Mouse (Mus musculus) MEL (cell line): ENCODE data around the gene Clstn3. TPM values are rescaled to one million over a fixed set of nuclear protein-coding genes. Genes with fewer than 3 reads are reported as not detected.
A peak's percentile ranks its signal among the peaks of the same experiment; 100 is the strongest.

Experiments used
- DNase-seq: peaks from one replicate; pipeline ENCODE4 v3.0.0; 2011; ENCODE audit warnings: low read depth, low spot score
- H3K27ac ChIP-seq: 2 replicates; pipeline ENCODE4 v1.5.1; 2012; ENCODE audit warnings: low read depth, mild to moderate bottlenecking, control low read depth, low read length, moderate library complexity; ENCODE audit not compliant: control insufficient read depth
- H3K27me3 ChIP-seq, 2 experiments: fragments of 150-350 bp in 1 of 2; sonication (generic) in 1 of 2; 2 replicates each; pipeline ENCODE4 v1.6.1; 2012; ENCODE audit warnings: low read length in 2 of 2, mild to moderate bottlenecking in 2 of 2, improper control_type of control experiment in 1 of 2, moderate library complexity in 1 of 2; ENCODE audit not compliant: insufficient read depth in 2 of 2, control insufficient read depth in 1 of 2
- H3K36me3 ChIP-seq, 2 experiments: 2 replicates each; pipeline ENCODE4 v1.6.1; 2012 to 2014; ENCODE audit warnings: low read length in 2 of 2, improper control_type of control experiment in 1 of 2, inconsistent platforms in 1 of 2, mild to moderate bottlenecking in 1 of 2; ENCODE audit not compliant: insufficient read depth in 2 of 2, control insufficient read depth in 1 of 2
- H3K4me1 ChIP-seq, 2 experiments: fragments of 150-350 bp in 1 of 2; sonication (generic) in 1 of 2; 2 replicates each; pipeline ENCODE4 v1.6.1; 2012; ENCODE audit warnings: low read length in 2 of 2, improper control_type of control experiment in 1 of 2, mild to moderate bottlenecking in 1 of 2; ENCODE audit not compliant: insufficient read depth in 2 of 2, control insufficient read depth in 1 of 2
- H3K4me3 ChIP-seq, 2 experiments: fragments of 150-350 bp in 1 of 2; sonication (generic) in 1 of 2; 2 replicates each; pipeline ENCODE4 v1.5.1; 2012; ENCODE audit warnings: low read depth in 2 of 2, low read length in 2 of 2, mild to moderate bottlenecking in 2 of 2, moderate library complexity in 2 of 2, control low read depth in 1 of 2, improper control_type of control experiment in 1 of 2; ENCODE audit not compliant: control insufficient read depth in 1 of 2, insufficient read depth in 1 of 2
- H3K79me2 ChIP-seq: 2 replicates; pipeline ENCODE4 v1.6.1; 2012; ENCODE audit warnings: mild to moderate bottlenecking, low read length, moderate library complexity; ENCODE audit not compliant: control insufficient read depth, poor library complexity, insufficient read depth
- H3K9ac ChIP-seq: 2 replicates; pipeline ENCODE4 v1.6.1; 2012; ENCODE audit warnings: low read depth, mild to moderate bottlenecking, control low read depth, low read length, moderate library complexity; ENCODE audit not compliant: control insufficient read depth, poor library complexity, severe bottlenecking
- H3K9me3 ChIP-seq: fragments of 150-350 bp; sonication (generic); replicated peaks from 2 replicates; pipeline ENCODE4 v1.6.1; 2012; ENCODE audit warnings: mild to moderate bottlenecking, low read length, improper control_type of control experiment, moderate library complexity; ENCODE audit not compliant: insufficient read depth
- BHLHE40 ChIP-seq: IDR thresholded peaks from 2 replicates; pipeline ENCODE4 v1.6.1; 2012; ENCODE audit warnings: low read depth, mild to moderate bottlenecking, inconsistent platforms, low read length, improper control_type of control experiment, borderline replicate concordance
- CHD1 ChIP-seq: IDR thresholded peaks from 2 replicates; pipeline ENCODE4 v1.6.1; 2012; ENCODE audit warnings: low read depth, mild to moderate bottlenecking, inconsistent platforms, low read length, improper control_type of control experiment
- CHD2 ChIP-seq: IDR thresholded peaks from 2 replicates; pipeline ENCODE4 v1.6.1; 2011; ENCODE audit warnings: low read length, improper control_type of control experiment
- CTCF ChIP-seq, 3 experiments: IDR thresholded peaks in 2 of 3; conservative IDR thresholded peaks in 1 of 3; 2 replicates each; pipeline ENCODE4 v1.5.1; 2011 to 2012; ENCODE audit warnings: low read length in 3 of 3, low read depth in 2 of 3, mild to moderate bottlenecking in 2 of 3, improper control_type of control experiment in 1 of 3, inconsistent platforms in 1 of 3, mixed read lengths in 1 of 3, moderate library complexity in 1 of 3; ENCODE audit not compliant: control insufficient read depth in 1 of 3, insufficient read depth in 1 of 3, poor library complexity in 1 of 3, severe bottlenecking in 1 of 3
- E2F4 ChIP-seq: IDR thresholded peaks from 2 replicates; pipeline ENCODE4 v1.6.1; 2011; ENCODE audit warnings: low read depth, low read length, improper control_type of control experiment, borderline replicate concordance
- ELF1 ChIP-seq: IDR thresholded peaks from 2 replicates; pipeline ENCODE4 v1.6.1; 2014; ENCODE audit warnings: low read depth, mild to moderate bottlenecking, inconsistent platforms, low read length, improper control_type of control experiment, moderate library complexity
- EP300 ChIP-seq, 2 experiments: IDR thresholded peaks; 2 replicates each; pipeline ENCODE4 v1.6.1; 2011; ENCODE audit warnings: improper control_type of control experiment in 2 of 2, low read length in 2 of 2, low read depth in 1 of 2, mild to moderate bottlenecking in 1 of 2
- ETS1 ChIP-seq: IDR thresholded peaks from 2 replicates; pipeline ENCODE4 v1.6.1; 2012; ENCODE audit warnings: low read depth, mild to moderate bottlenecking, inconsistent platforms, low read length, improper control_type of control experiment, moderate library complexity
- GABPA ChIP-seq: IDR thresholded peaks from 2 replicates; pipeline ENCODE4 v1.6.1; 2012; ENCODE audit warnings: low read depth, mild to moderate bottlenecking, inconsistent platforms, low read length, improper control_type of control experiment, moderate library complexity
- GATA1 ChIP-seq: IDR thresholded peaks from 2 replicates; pipeline ENCODE4 v1.6.1; 2011; ENCODE audit warnings: low read depth, low read length, improper control_type of control experiment
- HCFC1 ChIP-seq: IDR thresholded peaks from 2 replicates; pipeline ENCODE4 v1.6.1; 2012; ENCODE audit warnings: low read depth, mild to moderate bottlenecking, inconsistent platforms, low read length, improper control_type of control experiment, moderate library complexity
- KAT2A ChIP-seq: conservative IDR thresholded peaks from 2 replicates; pipeline ENCODE4 v1.6.1; 2012; ENCODE audit warnings: low read depth, low read length, improper control_type of control experiment, inconsistent platforms
- MAFK ChIP-seq: IDR thresholded peaks from 2 replicates; pipeline ENCODE4 v1.6.1; 2011; ENCODE audit warnings: low read depth, mild to moderate bottlenecking, low read length, improper control_type of control experiment, borderline replicate concordance
- MAX ChIP-seq: IDR thresholded peaks from 2 replicates; pipeline ENCODE4 v1.6.1; 2011; ENCODE audit warnings: low read length, improper control_type of control experiment
- MAZ ChIP-seq: IDR thresholded peaks from 2 replicates; pipeline ENCODE4 v1.6.1; 2012; ENCODE audit warnings: low read depth, mild to moderate bottlenecking, inconsistent platforms, low read length, improper control_type of control experiment
- MEF2A ChIP-seq: IDR thresholded peaks from 2 replicates; pipeline ENCODE4 v1.6.1; 2014; ENCODE audit warnings: low read depth, mild to moderate bottlenecking, inconsistent platforms, low read length, improper control_type of control experiment; ENCODE audit not compliant: poor library complexity, insufficient replicate concordance, severe bottlenecking; ENCODE audit errors: extremely low read depth
- MXI1 ChIP-seq: IDR thresholded peaks from 2 replicates; pipeline ENCODE4 v1.6.1; 2011; ENCODE audit warnings: mild to moderate bottlenecking, low read depth, low read length, improper control_type of control experiment
- MYB ChIP-seq: IDR thresholded peaks from 2 replicates; pipeline ENCODE4 v1.6.1; 2011; ENCODE audit warnings: mild to moderate bottlenecking, low read depth, low read length, improper control_type of control experiment
- MYC ChIP-seq: IDR thresholded peaks from 2 replicates; pipeline ENCODE4 v1.6.1; 2011; ENCODE audit warnings: low read depth, mild to moderate bottlenecking, low read length, improper control_type of control experiment, moderate library complexity
- NELFE ChIP-seq: IDR thresholded peaks from 2 replicates; pipeline ENCODE4 v1.6.1; 2011; ENCODE audit warnings: low read depth, low read length, improper control_type of control experiment
- NRF1 ChIP-seq: IDR thresholded peaks from 2 replicates; pipeline ENCODE4 v1.6.1; 2014; ENCODE audit warnings: low read depth, mild to moderate bottlenecking, inconsistent platforms, low read length, improper control_type of control experiment, moderate library complexity; ENCODE audit not compliant: poor library complexity, insufficient read depth, severe bottlenecking
- POLR2A ChIP-seq, 2 experiments: IDR thresholded peaks; 2 replicates each; pipeline ENCODE4 v1.6.1; 2011 to 2012; ENCODE audit warnings: low read length in 2 of 2, mild to moderate bottlenecking in 2 of 2, control low read depth in 1 of 2, improper control_type of control experiment in 1 of 2, low read depth in 1 of 2, moderate library complexity in 1 of 2; ENCODE audit not compliant: control insufficient read depth in 1 of 2, insufficient read depth in 1 of 2, poor library complexity in 1 of 2
- POLR2AphosphoS5 ChIP-seq: IDR thresholded peaks from 2 replicates; pipeline ENCODE4 v1.6.1; 2012; ENCODE audit warnings: low read depth, borderline replicate concordance, mild to moderate bottlenecking, inconsistent platforms, low read length, moderate library complexity, mixed read lengths
- RAD21 ChIP-seq: IDR thresholded peaks from 2 replicates; pipeline ENCODE4 v1.6.1; 2011; ENCODE audit warnings: mild to moderate bottlenecking, low read depth, low read length, improper control_type of control experiment
- RCOR1 ChIP-seq: IDR thresholded peaks from 2 replicates; pipeline ENCODE4 v1.6.1; 2012; ENCODE audit warnings: low read depth, mild to moderate bottlenecking, inconsistent platforms, low read length, improper control_type of control experiment
- SIN3A ChIP-seq: IDR thresholded peaks from 2 replicates; pipeline ENCODE4 v1.6.1; 2012; ENCODE audit warnings: low read length, improper control_type of control experiment, inconsistent platforms
- SMC3 ChIP-seq: IDR thresholded peaks from 2 replicates; pipeline ENCODE4 v1.6.1; 2011; ENCODE audit warnings: low read depth, low read length, improper control_type of control experiment
- TAL1 ChIP-seq: IDR thresholded peaks from 2 replicates; pipeline ENCODE4 v1.6.1; 2012; ENCODE audit warnings: mild to moderate bottlenecking, inconsistent platforms, low read length, moderate library complexity, mixed read lengths
- TBP ChIP-seq: IDR thresholded peaks from 2 replicates; pipeline ENCODE4 v1.8.0; 2011; ENCODE audit warnings: low read depth, low read length, improper control_type of control experiment
- TCF12 ChIP-seq: IDR thresholded peaks from 2 replicates; pipeline ENCODE4 v1.6.1; 2014; ENCODE audit warnings: low read depth, mild to moderate bottlenecking, inconsistent platforms, low read length, improper control_type of control experiment, moderate library complexity
- USF1 ChIP-seq: IDR thresholded peaks from 2 replicates; pipeline ENCODE4 v1.6.1; 2014; ENCODE audit warnings: low read depth, mild to moderate bottlenecking, inconsistent platforms, low read length, improper control_type of control experiment, moderate library complexity
- USF2 ChIP-seq, 2 experiments: IDR thresholded peaks; 2 replicates each; pipeline ENCODE4 v1.6.1; 2011 to 2012; ENCODE audit warnings: improper control_type of control experiment in 2 of 2, low read length in 2 of 2, borderline replicate concordance in 1 of 2, inconsistent platforms in 1 of 2, low read depth in 1 of 2, mild to moderate bottlenecking in 1 of 2; ENCODE audit not compliant: insufficient read depth in 1 of 2
- ZMIZ1 ChIP-seq: IDR thresholded peaks from 2 replicates; pipeline ENCODE4 v1.6.1; 2012; ENCODE audit warnings: low read depth, mild to moderate bottlenecking, inconsistent platforms, low read length, improper control_type of control experiment, moderate library complexity
- ZNF384 ChIP-seq: IDR thresholded peaks from 2 replicates; pipeline ENCODE4 v1.6.1; 2012; ENCODE audit warnings: low read depth, mild to moderate bottlenecking, inconsistent platforms, low read length, improper control_type of control experiment
- polyA plus RNA-seq, 2 experiments: library from polyadenylated mRNA; stranded (reverse) in 1 of 2; unstranded in 1 of 2; fragments of >175 nt in 1 of 2; fragments of >200 nt in 1 of 2; gene quantifications; 2 replicates each; pipeline versions ENCODE4 v1.2.1 to v1.2.4; 2012; ENCODE audit warnings: low replicate concordance in 2 of 2, low read depth in 1 of 2; ENCODE audit not compliant: insufficient read length in 2 of 2, insufficient read depth in 1 of 2, missing spikeins in 1 of 2
- total RNA-seq: library from RNA; depleted of rRNA; stranded (reverse); fragments of 300-350 nt; gene quantifications from 2 replicates; pipeline ENCODE4 v1.2.3, GENCODE M21; 2012; rRNA removed

Gene Clstn3
- 46.5 and 51.3 TPM in 2 replicates for total RNA-seq
- polyA plus RNA-seq: 10 to 100 TPM in 1 of 2 experiments, not detected in 1; 59.8 TPM

DNA sequence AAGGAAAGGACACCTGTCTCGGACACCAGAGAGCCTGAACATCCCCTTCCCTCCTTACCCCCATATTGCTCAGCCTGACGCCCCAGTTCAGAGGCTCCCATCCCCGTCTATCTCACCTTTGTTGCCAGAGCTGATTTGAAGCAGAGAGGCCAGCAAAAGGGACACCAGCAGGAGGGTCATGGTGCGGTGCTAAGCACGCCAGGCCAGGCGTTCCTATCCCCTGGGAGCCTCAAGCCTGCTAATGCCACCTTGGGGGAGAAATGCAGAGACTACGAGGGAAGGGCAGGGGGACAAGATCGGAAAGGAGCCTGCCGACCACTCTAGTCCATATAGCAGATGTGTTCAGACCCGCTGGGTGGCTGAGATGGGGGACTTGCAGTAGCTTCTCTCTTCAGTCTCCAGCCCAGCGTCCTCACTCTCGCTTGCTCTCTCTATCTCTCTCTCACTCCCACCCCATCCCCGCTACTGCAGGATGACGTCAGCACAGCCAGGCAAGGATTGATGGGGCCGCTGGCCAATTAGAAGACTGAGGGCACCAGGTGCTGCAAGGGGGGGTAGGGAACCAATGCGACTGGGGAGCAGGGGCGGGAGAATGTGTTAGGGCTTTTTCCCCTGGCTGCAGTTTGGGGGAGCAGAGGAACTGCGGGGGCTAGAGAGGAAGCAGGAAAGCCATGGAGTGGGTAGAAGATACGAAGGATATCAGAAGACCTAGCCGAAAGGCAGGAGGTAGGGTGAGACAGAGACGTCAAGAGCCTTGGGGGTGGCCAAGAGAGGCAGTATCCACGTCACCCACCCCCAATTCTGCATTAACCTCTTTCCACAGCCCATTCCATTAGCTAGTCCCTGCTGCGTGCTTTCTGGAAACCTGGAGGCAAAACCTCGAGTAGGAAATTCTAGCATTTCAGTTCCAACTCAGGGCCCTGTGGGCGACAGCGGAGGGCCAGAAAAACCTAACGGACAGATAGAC lies at the start of gene Clstn3:
TSS of gene Clstn3 (minus strand) at position 490 of the 967 bp plus-strand sequence.
- H3K4me1 ChIP-seq: peaks cover 0 to 21% of the 10 kb centered on the region in 2 experiments; a peak in 3 of 4 replicates
- H3K9ac ChIP-seq: peak within 1 kb of the TSS; percentile 80
- peak within 1 kb of the TSS; percentile 55 for H3K27ac ChIP-seq
- H3K4me3 ChIP-seq: peak within 1 kb of the TSS; percentile 76 to 85
- no peaks in the 10 kb centered on the region for H3K27me3 ChIP-seq
- peak; percentile 98 for DNase-seq
- peaks cover 18% of the 10 kb centered on the region for H3K79me2 ChIP-seq
- H3K36me3 ChIP-seq: peaks cover 0 to 10% of the 10 kb centered on the region in 2 experiments; a peak in 2 of 4 replicates
- H3K9me3 ChIP-seq: no peaks in the 10 kb centered on the region
- TF ChIP-seq ETS1: peak; percentile 78
- TF ChIP-seq ZMIZ1: peak; percentile 89
- TF ChIP-seq POLR2AphosphoS5: no peak
- peak; percentile 41 for TF ChIP-seq MYC
- TF ChIP-seq POLR2A (IDR thresholded peaks at IDR 0.05; ENCODE audit: control insufficient read depth in 1 of 2, insufficient read depth in 1 of 2, low read depth in 1 of 2, low read length in 2 of 2, poor library complexity in 1 of 2): peak; percentile 62 to 91
- TF ChIP-seq USF1: peak; percentile 71
- TF ChIP-seq RAD21: no peak
- no peak for TF ChIP-seq CHD1
- peak; percentile 56 for TF ChIP-seq RCOR1
- TF ChIP-seq MXI1: peak; percentile 44; the same call in 1 of the 2 replicates
- TF ChIP-seq MAX: peak; percentile 49
- no peak for TF ChIP-seq USF2 (IDR thresholded peaks at IDR 0.05; ENCODE audit: borderline replicate concordance in 1 of 2, insufficient read depth in 1 of 2, low read depth in 1 of 2, low read length in 2 of 2)
- no peak for TF ChIP-seq GATA1
- TF ChIP-seq E2F4: peak; percentile 69; the same call in 1 of the 2 replicates
- TF ChIP-seq EP300 (IDR thresholded peaks at IDR 0.05; ENCODE audit: low read depth in 1 of 2, low read length in 2 of 2): peak in 1 of 2 experiments; percentile 53; a peak in 2 of 4 replicates
- peak; percentile 30; the same call in 1 of the 2 replicates for TF ChIP-seq MEF2A
- TF ChIP-seq CHD2: peak; percentile 91
- peak; percentile 58; the same call in 1 of the 2 replicates for TF ChIP-seq ELF1
- peak; percentile 80 for TF ChIP-seq TCF12
- 0 out of 2 replicates have a peak, but pooled peaks have one; percentile 24 for TF ChIP-seq NRF1
- no peak for TF ChIP-seq BHLHE40
- peak; percentile 51; the same call in 1 of the 2 replicates for TF ChIP-seq KAT2A
- no peak for TF ChIP-seq CTCF (IDR thresholded peaks at IDR 0.05 in 2 of 3, conservative IDR thresholded peaks at IDR 0.05 in 1 of 3; ENCODE audit: control insufficient read depth in 1 of 3, insufficient read depth in 1 of 3, low read depth in 2 of 3, low read length in 3 of 3, poor library complexity in 1 of 3, severe bottlenecking in 1 of 3)
- TF ChIP-seq MYB: no peak
- TF ChIP-seq SIN3A: peak; percentile 85
- TF ChIP-seq MAFK: no peak
- no peak for TF ChIP-seq GABPA
- TF ChIP-seq MAZ: peak; percentile 100
- TF ChIP-seq TBP: peak; percentile 84
- no peak for TF ChIP-seq ZNF384
- no peak for TF ChIP-seq TAL1
- TF ChIP-seq NELFE: peak; percentile 73
- TF ChIP-seq SMC3: no peak
- peak; percentile 77 for TF ChIP-seq HCFC1
